In genomic region chr6:87070641-87071040, GRCm38 (mm10) we compare ENCODE assay signal across 19 mouse cellular contexts. TPM values are rescaled to one million over a fixed set of nuclear protein-coding genes. Genes with fewer than 3 reads are reported as not detected.
"Had no signal": no experiment of that assay in that cellular context is flagged by ENCODE, and none has a peak within 500 bp of the region (broad histone marks: within the 10 kb centered on the region; RNA-seq: fewer than 3 reads in every experiment).

No protein-coding gene starts in this region.

- H3K4me2 ChIP-seq: lung, embryonic 15.5 days; midbrain, embryonic 11.5 days; midbrain, embryonic 13.5 days; midbrain, embryonic 15.5 days; neural tube, embryonic 12.5 days; stomach, embryonic 15.5 days had no signal

- H3K4me1 ChIP-seq: midbrain, embryonic 13.5 days; midbrain, embryonic 15.5 days; neural tube, embryonic 12.5 days; stomach, embryonic 15.5 days had no signal

- DNase-seq: liver, postnatal 0 days; lung, adult 2 months; lung, postnatal 14 days; right cerebral cortex, postnatal 14 days; thymus, adult 2 months; thymus, postnatal 25 days; thymus, postnatal 4 days had no signal

- H3K27me3 ChIP-seq: lung, embryonic 15.5 days; megakaryocyte, embryonic 14.5 days; midbrain, embryonic 13.5 days; midbrain, embryonic 15.5 days; neural tube, embryonic 12.5 days; stomach, embryonic 15.5 days had no signal

- H3K4me3 ChIP-seq: lung, embryonic 15.5 days; megakaryocyte, embryonic 14.5 days; midbrain, embryonic 13.5 days; midbrain, embryonic 15.5 days; neural tube, embryonic 12.5 days; stomach, embryonic 15.5 days had no signal

- H3K27ac ChIP-seq: lung, embryonic 15.5 days; macrophage; midbrain, embryonic 13.5 days; midbrain, embryonic 15.5 days; neural tube, embryonic 12.5 days; stomach, embryonic 15.5 days; stomach, postnatal 0 days had no signal

- ATAC-seq: liver, postnatal 0 days; lung, postnatal 0 days; midbrain, embryonic 13.5 days; midbrain, embryonic 15.5 days had no signal

- H3K9me3 ChIP-seq: lung, embryonic 15.5 days; megakaryocyte, embryonic 14.5 days; midbrain, embryonic 13.5 days; midbrain, embryonic 15.5 days; neural tube, embryonic 12.5 days; stomach, embryonic 15.5 days had no signal

- H3K9ac ChIP-seq: liver, postnatal 0 days; lung, embryonic 15.5 days; midbrain, embryonic 13.5 days; midbrain, embryonic 15.5 days; neural tube, embryonic 12.5 days; stomach, embryonic 15.5 days had no signal

RNA-seq across cellular contexts. Expression of gene D6Ertd527e, which starts 33.9 kb away (rescaled TPM):
- total RNA-seq: megakaryocyte progenitor cell, adult 5-6 weeks had no signal
- polyA plus RNA-seq: liver, postnatal 0 days; midbrain, embryonic 15.5 days; neural tube, embryonic 14.5 days had no signal
